Mouse (Mus musculus): ENCODE results near the gene Tjp2. TPM values are rescaled to one million over a fixed set of nuclear protein-coding genes. Genes with fewer than 3 reads are reported as not detected.

The Tjp2 gene
- polyA plus RNA-seq, 1 experiment from 2014 or later, result 26.9 TPM

GRCm38 (mm10) chr19:24120811-24121210, 104.0 kb downstream of the Tjp2 start:
- H3K9me3 ChIP-seq (ENCODE audit: control insufficient read depth, low read length), result no peaks in the 10 kb centered on the region
- 0 out of 2 replicates have a peak, but pooled peaks cover 2% of the 10 kb centered on the region for H3K36me3 ChIP-seq (ENCODE audit: control insufficient read depth, insufficient read depth, low read length)
- H3K4me2 ChIP-seq (ENCODE audit: low read depth, severe bottlenecking), result no peak overlapping the region
- no peak for ATAC-seq (ENCODE audit: insufficient number of reproducible peaks, low FRiP score, low TSS enrichment, low read depth)
- no peak overlapping the region for H3K9ac ChIP-seq (ENCODE audit: low read length)
- H3K27ac ChIP-seq (replicated peaks; ENCODE audit: low read depth, low read length), result no peak overlapping the region
- H3K4me1 ChIP-seq (ENCODE audit: control insufficient read depth, insufficient read depth, low read length), result no peaks in the 10 kb centered on the region
- DNase-seq (ENCODE audit: low spot score), result no peak
- WGBS, result 79% methylated on average over 4 of the region's 4 CpGs
- H3K27me3 ChIP-seq (ENCODE audit: control insufficient read depth, insufficient read depth, low read length), result no peaks in the 10 kb centered on the region
- no peak overlapping the region for H3K4me3 ChIP-seq (ENCODE audit: low read depth, low read length)

- no peaks in the 10 kb centered on the region for H3K9me3 ChIP-seq (ENCODE audit: control insufficient read depth, low read length)
- no peak overlapping the region for H3K4me3 ChIP-seq (ENCODE audit: low read depth, low read length)
- H3K27ac ChIP-seq (replicated peaks; ENCODE audit: low read depth, low read length), result no peak overlapping the region
- 86% methylated on average over 9 of the region's 9 CpGs for WGBS
- H3K9ac ChIP-seq (ENCODE audit: low read length), result no peak overlapping the region
- 0 out of 2 replicates have a peak, but pooled peaks cover 2% of the 10 kb centered on the region for H3K36me3 ChIP-seq (ENCODE audit: control insufficient read depth, insufficient read depth, low read length)
- no peak for DNase-seq (ENCODE audit: low spot score)
- no peak for ATAC-seq (ENCODE audit: insufficient number of reproducible peaks, low FRiP score, low TSS enrichment, low read depth)
- H3K27me3 ChIP-seq (ENCODE audit: control insufficient read depth, insufficient read depth, low read length), result no peaks in the 10 kb centered on the region
- no peak overlapping the region for H3K4me2 ChIP-seq (ENCODE audit: low read depth, severe bottlenecking)
- H3K4me1 ChIP-seq (ENCODE audit: control insufficient read depth, insufficient read depth, low read length), result no peaks in the 10 kb centered on the region
These were observed 106.1 kb downstream of the Tjp2 start for GRCm38 (mm10) chr19:24118775-24119174.

- WGBS, result 96% methylated on average over 7 of the region's 7 CpGs
- Histone ChIP-seq H3K27ac (replicated peaks; ENCODE audit: low read depth, low read length) (no peak overlapping the region), H3K9ac (ENCODE audit: low read length) (no peak overlapping the region), H3K4me1 (ENCODE audit: control insufficient read depth, insufficient read depth, low read length) (no peaks in the 10 kb centered on the region), H3K4me2 (ENCODE audit: low read depth, severe bottlenecking) (no peak overlapping the region), H3K27me3 (ENCODE audit: control insufficient read depth, insufficient read depth, low read length) (no peaks in the 10 kb centered on the region), H3K9me3 (ENCODE audit: control insufficient read depth, low read length) (no peaks in the 10 kb centered on the region), H3K36me3 (ENCODE audit: control insufficient read depth, insufficient read depth, low read length) (peaks cover 4% of the 10 kb centered on the region; the same call in 1 of the 2 replicates), H3K4me3 (ENCODE audit: low read depth, low read length) (no peak overlapping the region)
- DNase-seq (ENCODE audit: low spot score), result no peak
- no peak for ATAC-seq (ENCODE audit: insufficient number of reproducible peaks, low FRiP score, low TSS enrichment, low read depth)
These were observed 113.2 kb downstream of the Tjp2 start for GRCm38 (mm10) chr19:24111581-24111980.

- no peak for DNase-seq (ENCODE audit: low spot score)
- no peak overlapping the region for H3K4me2 ChIP-seq (ENCODE audit: low read depth, severe bottlenecking)
- 94% methylated on average over 12 of the region's 12 CpGs for WGBS
- ATAC-seq (ENCODE audit: insufficient number of reproducible peaks, low FRiP score, low TSS enrichment, low read depth), result no peak
- no peaks in the 10 kb centered on the region for H3K27me3 ChIP-seq (ENCODE audit: control insufficient read depth, insufficient read depth, low read length)
- H3K4me1 ChIP-seq (ENCODE audit: control insufficient read depth, insufficient read depth, low read length), result no peaks in the 10 kb centered on the region
- no peak overlapping the region for H3K27ac ChIP-seq (replicated peaks; ENCODE audit: low read depth, low read length)
- no peak overlapping the region for H3K9ac ChIP-seq (ENCODE audit: low read length)
- H3K9me3 ChIP-seq (ENCODE audit: control insufficient read depth, low read length), result no peaks in the 10 kb centered on the region
- H3K36me3 ChIP-seq (ENCODE audit: control insufficient read depth, insufficient read depth, low read length), result peaks cover 2% of the 10 kb centered on the region; the same call in 1 of the 2 replicates
- no peak overlapping the region for H3K4me3 ChIP-seq (ENCODE audit: low read depth, low read length)
These were observed 117.1 kb downstream of the Tjp2 start for GRCm38 (mm10) chr19:24107707-24108106.

GRCm38 (mm10) chr19:24103802-24104201, 121.0 kb downstream of the Tjp2 start:
- H3K4me2 ChIP-seq (ENCODE audit: low read depth, severe bottlenecking), result no peak overlapping the region
- H3K4me3 ChIP-seq (ENCODE audit: low read depth, low read length), result no peak overlapping the region
- no peak for ATAC-seq (ENCODE audit: insufficient number of reproducible peaks, low FRiP score, low TSS enrichment, low read depth)
- no peaks in the 10 kb centered on the region for H3K9me3 ChIP-seq (ENCODE audit: control insufficient read depth, low read length)
- 73% methylated on average over 3 of the region's 3 CpGs for WGBS
- DNase-seq (ENCODE audit: low spot score), result no peak
- H3K4me1 ChIP-seq (ENCODE audit: control insufficient read depth, insufficient read depth, low read length), result no peaks in the 10 kb centered on the region
- H3K27ac ChIP-seq (replicated peaks; ENCODE audit: low read depth, low read length), result no peak overlapping the region
- H3K27me3 ChIP-seq (ENCODE audit: control insufficient read depth, insufficient read depth, low read length), result no peaks in the 10 kb centered on the region
- H3K36me3 ChIP-seq (ENCODE audit: control insufficient read depth, insufficient read depth, low read length), result no peaks in the 10 kb centered on the region; the same call in 1 of the 2 replicates
- no peak overlapping the region for H3K9ac ChIP-seq (ENCODE audit: low read length)

- no peak overlapping the region for H3K27ac ChIP-seq (replicated peaks; ENCODE audit: low read depth, low read length)
- WGBS, result 92% methylated on average over 10 of the region's 10 CpGs
- no peaks in the 10 kb centered on the region; the same call in 1 of the 2 replicates for H3K36me3 ChIP-seq (ENCODE audit: control insufficient read depth, insufficient read depth, low read length)
- no peak overlapping the region for H3K4me2 ChIP-seq (ENCODE audit: low read depth, severe bottlenecking)
- no peak overlapping the region for H3K4me3 ChIP-seq (ENCODE audit: low read depth, low read length)
- ATAC-seq (ENCODE audit: insufficient number of reproducible peaks, low FRiP score, low TSS enrichment, low read depth), result no peak
- DNase-seq (ENCODE audit: low spot score), result no peak
- H3K9me3 ChIP-seq (ENCODE audit: control insufficient read depth, low read length), result no peaks in the 10 kb centered on the region
- H3K9ac ChIP-seq (ENCODE audit: low read length), result no peak overlapping the region
- H3K4me1 ChIP-seq (ENCODE audit: control insufficient read depth, insufficient read depth, low read length), result no peaks in the 10 kb centered on the region
- no peaks in the 10 kb centered on the region for H3K27me3 ChIP-seq (ENCODE audit: control insufficient read depth, insufficient read depth, low read length)
These were observed 122.2 kb downstream of the Tjp2 start for GRCm38 (mm10) chr19:24102562-24103126.

GRCm38 (mm10) chr19:24101183-24101582, 123.6 kb downstream of the Tjp2 start:
- no peak for ATAC-seq (ENCODE audit: insufficient number of reproducible peaks, low FRiP score, low TSS enrichment, low read depth)
- Histone ChIP-seq H3K36me3 (ENCODE audit: control insufficient read depth, insufficient read depth, low read length) (peaks cover 2% of the 10 kb centered on the region; the same call in 1 of the 2 replicates), H3K4me3 (ENCODE audit: low read depth, low read length) (no peak overlapping the region), H3K9me3 (ENCODE audit: control insufficient read depth, low read length) (no peaks in the 10 kb centered on the region), H3K4me1 (ENCODE audit: control insufficient read depth, insufficient read depth, low read length) (no peaks in the 10 kb centered on the region), H3K27ac (replicated peaks; ENCODE audit: low read depth, low read length) (no peak overlapping the region), H3K9ac (ENCODE audit: low read length) (no peak overlapping the region), H3K4me2 (ENCODE audit: low read depth, severe bottlenecking) (no peak overlapping the region), H3K27me3 (ENCODE audit: control insufficient read depth, insufficient read depth, low read length) (no peaks in the 10 kb centered on the region)
- 82% methylated on average over 6 of the region's 6 CpGs for WGBS
- DNase-seq (ENCODE audit: low spot score), result no peak

GRCm38 (mm10) chr19:24098691-24099090, 126.1 kb downstream of the Tjp2 start:
- Histone ChIP-seq H3K4me3 (ENCODE audit: low read depth, low read length) (no peak overlapping the region), H3K36me3 (ENCODE audit: control insufficient read depth, insufficient read depth, low read length) (peaks cover 2% of the 10 kb centered on the region; the same call in 1 of the 2 replicates), H3K4me2 (ENCODE audit: low read depth, severe bottlenecking) (no peak overlapping the region), H3K4me1 (ENCODE audit: control insufficient read depth, insufficient read depth, low read length) (no peaks in the 10 kb centered on the region), H3K9me3 (ENCODE audit: control insufficient read depth, low read length) (no peaks in the 10 kb centered on the region), H3K27me3 (ENCODE audit: control insufficient read depth, insufficient read depth, low read length) (no peaks in the 10 kb centered on the region), H3K9ac (ENCODE audit: low read length) (no peak overlapping the region), H3K27ac (replicated peaks; ENCODE audit: low read depth, low read length) (no peak overlapping the region)
- ATAC-seq (ENCODE audit: insufficient number of reproducible peaks, low FRiP score, low TSS enrichment, low read depth), result no peak
- WGBS, result 80% methylated on average over 10 of the region's 10 CpGs
- no peak for DNase-seq (ENCODE audit: low spot score)

All from limb, embryonic 11.5 days (tissue).